Mouse (Mus musculus): ENCODE data around the gene Pus10.
"Not testable (repeated sequence)": the region's sequence is repeated elsewhere in the genome, so short reads cannot be mapped to it uniquely, and the experiment has no call there.

The Pus10 gene

GRCm38 (mm10) chr11:23762635-23763034, 97.2 kb downstream of the Pus10 start:
- no peak for DNase-seq (ENCODE audit: low spot score)

- not testable (repeated sequence) for DNase-seq (ENCODE audit: low spot score)
Measured at GRCm38 (mm10) chr11:23767369-23767768, 101.9 kb downstream of the Pus10 start.

GRCm38 (mm10) chr11:23767928-23768327, 102.5 kb downstream of the Pus10 start:
- no peak for DNase-seq (ENCODE audit: low spot score)

- no peak for DNase-seq (ENCODE audit: low spot score)
Measured at GRCm38 (mm10) chr11:23769033-23769432, 103.6 kb downstream of the Pus10 start.

- no peak for DNase-seq (ENCODE audit: low spot score)
Measured at GRCm38 (mm10) chr11:23769686-23770509, 104.4 kb downstream of the Pus10 start.

- no peak for DNase-seq (ENCODE audit: low spot score)
Measured at GRCm38 (mm10) chr11:23770510-23770759, 105.0 kb downstream of the Pus10 start.

GRCm38 (mm10) chr11:23770760-23771506, 105.5 kb downstream of the Pus10 start, which contains the start of gene Rel:
TSS of gene Rel (minus strand) at chr11:23770970.
- peak; percentile 79 for DNase-seq (ENCODE audit: low spot score)

GRCm38 (mm10) chr11:23771507-23772097, 106.1 kb downstream of the Pus10 start:
- no peak for DNase-seq (ENCODE audit: low spot score)

GRCm38 (mm10) chr11:23772471-23772870, 107.0 kb downstream of the Pus10 start:
- DNase-seq (ENCODE audit: low spot score) = no peak

GRCm38 (mm10) chr11:23778787-23779201, 113.3 kb downstream of the Pus10 start:
- DNase-seq (ENCODE audit: low spot score) = no peak

- DNase-seq (ENCODE audit: low spot score) = no peak
Measured at GRCm38 (mm10) chr11:23782038-23782437, 116.6 kb downstream of the Pus10 start.

Data from urinary bladder, postnatal 10 days (tissue).